Mouse (Mus musculus): ENCODE data around the gene Snrpa1.

DNA sequence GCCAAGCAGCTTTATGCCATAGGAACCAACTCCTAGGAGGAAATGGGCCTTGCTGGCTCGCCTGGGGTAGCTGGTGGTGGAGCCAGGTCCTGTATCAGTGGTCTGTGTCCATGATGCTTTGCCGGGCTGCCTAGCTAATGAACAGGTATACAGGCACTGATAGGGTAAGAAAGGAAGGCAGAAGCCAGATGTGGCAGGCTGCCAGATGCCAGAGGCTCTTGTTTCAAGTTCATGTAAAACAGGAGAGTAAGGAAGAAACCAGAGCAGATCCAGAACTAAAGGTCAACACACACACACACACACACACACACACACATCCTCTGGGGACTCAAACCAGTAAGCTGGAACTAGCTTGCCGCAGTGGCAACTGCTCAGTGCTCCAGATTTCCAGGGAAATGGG lies 20.5 kb upstream of the Snrpa1 start:
- TF ChIP-seq FLI1 (IDR thresholded peaks at IDR 0.05; ENCODE audit: low read length) (no peak), GATA1 (IDR thresholded peaks at IDR 0.05; ENCODE audit: borderline replicate concordance, low read length) (no peak)
